Mouse (Mus musculus): ENCODE measurements around the gene Rab9b. TPM values are rescaled to one million over a fixed set of nuclear protein-coding genes. Genes with fewer than 3 reads are reported as not detected.

Gene Rab9b
- total and polyA plus RNA-seq, 2 experiments, result not detected

DNA sequence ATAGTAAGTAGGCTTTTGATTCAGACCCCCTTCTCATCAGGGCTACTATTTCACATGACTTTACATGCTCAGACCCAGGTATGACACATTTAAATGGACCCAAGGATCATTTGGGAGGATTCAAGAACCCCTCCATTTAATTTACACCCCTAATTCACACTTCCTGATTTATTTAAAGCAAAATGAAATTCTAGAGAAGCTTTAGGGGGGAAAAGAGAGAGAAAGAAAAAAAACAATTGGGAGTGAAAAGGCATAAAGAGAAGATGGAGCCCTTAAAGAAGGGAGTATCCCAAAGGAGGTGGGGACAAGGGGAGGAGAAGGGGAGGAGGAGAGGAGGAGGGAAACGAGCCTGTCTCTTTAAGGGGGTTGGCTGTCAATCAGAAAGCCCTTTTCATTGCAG is 46.2 kb downstream of the Rab9b start, which contains the start of gene Plp1:
Gene Plp1 (plus strand): TSS at position 301 of the 400 bp plus-strand sequence.
- H3K4me3 ChIP-seq (ENCODE audit: insufficient read depth, low read depth, low read length), result no peak within 1 kb of the TSS
- no peak within 1 kb of the TSS for H3K9ac ChIP-seq (ENCODE audit: low read depth, low read length)
- no peak for DNase-seq (ENCODE audit: extremely low read depth, low read depth, low spot score)
- no peaks in the 10 kb centered on the region for H3K79me2 ChIP-seq (ENCODE audit: control insufficient read depth, insufficient read depth, low read length)
- 69% methylated on average over 1 of the region's 1 CpGs for WGBS
- no peaks in the 10 kb centered on the region; the same call in 1 of the 2 replicates for H3K4me1 ChIP-seq (ENCODE audit: control insufficient read depth, insufficient read depth, low read length)
- no peak within 1 kb of the TSS for H3K27ac ChIP-seq (replicated peaks; ENCODE audit: insufficient read depth, low read depth, low read length)
- no peak for TF ChIP-seq POLR2A (IDR thresholded peaks at IDR 0.05; ENCODE audit: extremely low read depth, insufficient read depth, low read length)
- no peak for TF ChIP-seq CTCF (IDR thresholded peaks at IDR 0.05; ENCODE audit: low read depth, low read length)
- H3K27me3 ChIP-seq (ENCODE audit: control insufficient read depth, insufficient read depth, low read length), result no peaks in the 10 kb centered on the region
- no peaks in the 10 kb centered on the region for H3K36me3 ChIP-seq (ENCODE audit: control insufficient read depth, insufficient read depth, low read length)

DNA sequence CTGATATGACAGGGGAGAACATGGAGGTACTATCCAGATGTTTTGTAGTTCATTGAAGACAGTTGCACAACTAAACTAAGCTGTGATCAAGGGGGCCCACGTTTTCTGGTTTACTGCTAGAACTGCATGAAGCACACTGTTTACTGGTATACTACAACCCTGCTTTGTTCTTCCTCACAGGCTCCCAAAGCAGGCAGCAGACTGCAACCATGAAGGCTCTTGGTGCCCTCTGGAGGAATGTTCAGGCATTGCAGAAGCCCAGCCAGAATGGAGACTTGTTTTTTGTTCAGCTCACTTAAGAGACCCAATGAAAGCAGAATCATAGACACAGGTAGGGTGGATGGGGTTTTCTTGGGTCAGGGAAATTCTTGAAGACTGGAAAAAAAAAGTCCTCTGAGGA is 48.3 kb downstream of the Rab9b start:
- TF ChIP-seq POLR2A (IDR thresholded peaks at IDR 0.05; ENCODE audit: extremely low read depth, insufficient read depth, low read length) (no peak), CTCF (IDR thresholded peaks at IDR 0.05; ENCODE audit: low read depth, low read length) (peak; percentile 75)
- Histone ChIP-seq H3K79me2 (ENCODE audit: control insufficient read depth, insufficient read depth, low read length) (no peaks in the 10 kb centered on the region), H3K36me3 (ENCODE audit: control insufficient read depth, insufficient read depth, low read length) (no peaks in the 10 kb centered on the region), H3K27ac (replicated peaks; ENCODE audit: insufficient read depth, low read depth, low read length) (no peak overlapping the region), H3K27me3 (ENCODE audit: control insufficient read depth, insufficient read depth, low read length) (no peaks in the 10 kb centered on the region), H3K9ac (ENCODE audit: low read depth, low read length) (no peak overlapping the region), H3K4me3 (ENCODE audit: insufficient read depth, low read depth, low read length) (no peak overlapping the region), H3K4me1 (ENCODE audit: control insufficient read depth, insufficient read depth, low read length) (no peaks in the 10 kb centered on the region; the same call in 1 of the 2 replicates)
- DNase-seq (ENCODE audit: extremely low read depth, low read depth, low spot score), result peak; percentile 40
- 10% methylated on average over 1 of the region's 1 CpGs for WGBS

DNA sequence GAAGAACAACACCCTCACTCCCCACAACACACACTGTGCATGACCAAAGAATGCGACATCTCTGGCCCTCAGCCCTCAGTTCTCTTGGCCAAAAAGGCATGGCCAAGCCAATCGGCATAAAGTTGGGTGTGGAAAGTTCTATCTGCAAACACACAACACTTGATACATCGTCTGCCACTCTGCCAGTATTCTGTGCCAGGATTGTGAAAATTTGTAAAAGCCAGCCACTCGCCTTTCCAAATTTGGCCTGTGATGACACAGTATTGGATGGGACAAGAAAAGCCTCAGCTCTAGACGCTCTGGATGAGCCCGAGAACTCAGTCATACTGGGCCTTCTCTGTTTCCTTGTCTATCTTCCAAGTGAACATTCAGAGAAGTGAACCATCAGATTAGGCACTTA is 48.8 kb downstream of the Rab9b start:
- peak; percentile 60 for DNase-seq (ENCODE audit: extremely low read depth, low read depth, low spot score)
- Histone ChIP-seq H3K4me3 (ENCODE audit: insufficient read depth, low read depth, low read length) (no peak overlapping the region), H3K79me2 (ENCODE audit: control insufficient read depth, insufficient read depth, low read length) (no peaks in the 10 kb centered on the region), H3K36me3 (ENCODE audit: control insufficient read depth, insufficient read depth, low read length) (no peaks in the 10 kb centered on the region), H3K4me1 (ENCODE audit: control insufficient read depth, insufficient read depth, low read length) (no peaks in the 10 kb centered on the region; the same call in 1 of the 2 replicates), H3K27ac (replicated peaks; ENCODE audit: insufficient read depth, low read depth, low read length) (no peak overlapping the region), H3K9ac (ENCODE audit: low read depth, low read length) (no peak overlapping the region), H3K27me3 (ENCODE audit: control insufficient read depth, insufficient read depth, low read length) (no peaks in the 10 kb centered on the region)
- 21% methylated on average over 6 of the region's 6 CpGs for WGBS
- TF ChIP-seq POLR2A (IDR thresholded peaks at IDR 0.05; ENCODE audit: extremely low read depth, insufficient read depth, low read length) (no peak), CTCF (IDR thresholded peaks at IDR 0.05; ENCODE audit: low read depth, low read length) (no peak)

Other genes with a start within 250 kb of the Rab9b start
- gene Tceal1, start 160.8 kb downstream of the Rab9b start, total RNA-seq (2014; rRNA removed), result 0.28 and 0.60 TPM in 2 replicates
- 0.15 and 0.23 TPM in 2 replicates for gene Tceal1, start 160.8 kb downstream of the Rab9b start, polyA plus RNA-seq (2012; rRNA removed)
- gene Morf4l2, start 125.1 kb downstream of the Rab9b start, total RNA-seq (2014; rRNA removed), result 116 and 127 TPM in 2 replicates
- gene Morf4l2, start 125.1 kb downstream of the Rab9b start, polyA plus RNA-seq (2012; rRNA removed), result 24.8 and 26.7 TPM in 2 replicates
- gene Glra4, start 88.6 kb downstream of the Rab9b start, total RNA-seq (2014; rRNA removed), result not detected in 2 replicates
- not detected in 2 replicates for gene Glra4, start 88.6 kb downstream of the Rab9b start, polyA plus RNA-seq (2012; rRNA removed)
- 0.46 and 1.5 TPM in 2 replicates for gene Plp1, start 46.1 kb downstream of the Rab9b start, total RNA-seq (2014; rRNA removed)
- 0.57 and 1.0 TPM in 2 replicates for gene Plp1, start 46.1 kb downstream of the Rab9b start, polyA plus RNA-seq (2012; rRNA removed)
- not detected in 2 replicates for gene H2bfm, start 58.6 kb upstream of the Rab9b start, total RNA-seq (2014; rRNA removed)
- not detected in 2 replicates for gene H2bfm, start 58.6 kb upstream of the Rab9b start, polyA plus RNA-seq (2012; rRNA removed)
- 1.4 TPM in 1 of 2 replicates, not detected in the other for gene Tmsb15b2, start 106.7 kb upstream of the Rab9b start, total RNA-seq (2014; rRNA removed)
- 0.51 TPM in 1 of 2 replicates, not detected in the other for gene Tmsb15b2, start 106.7 kb upstream of the Rab9b start, polyA plus RNA-seq (2012; rRNA removed)
- gene Tmsb15l, start 108.1 kb upstream of the Rab9b start, total RNA-seq (2014; rRNA removed), result 1.3 and 2.2 TPM in 2 replicates
- gene Tmsb15l, start 108.1 kb upstream of the Rab9b start, polyA plus RNA-seq (2012; rRNA removed), result 0.12 and 0.21 TPM in 2 replicates
- 1.5 and 1.9 TPM in 2 replicates for gene Tmsb15b1, start 108.1 kb upstream of the Rab9b start, total RNA-seq (2014; rRNA removed)
- gene Tmsb15b1, start 108.1 kb upstream of the Rab9b start, polyA plus RNA-seq (2012; rRNA removed), result 0.43 and 0.68 TPM in 2 replicates
- 0.20 TPM in 1 of 2 replicates, not detected in the other for gene Zcchc18, start 124.4 kb upstream of the Rab9b start, total RNA-seq (2014; rRNA removed)
- 0.04 TPM in 1 of 2 replicates, not detected in the other for gene Zcchc18, start 124.4 kb upstream of the Rab9b start, polyA plus RNA-seq (2012; rRNA removed)
- 1.5 and 1.6 TPM in 2 replicates for gene Slc25a53, start 169.5 kb upstream of the Rab9b start, total RNA-seq (2014; rRNA removed)
- 0.81 and 0.92 TPM in 2 replicates for gene Slc25a53, start 169.5 kb upstream of the Rab9b start, polyA plus RNA-seq (2012; rRNA removed)
- 5.4 and 6.1 TPM in 2 replicates for gene Fam199x, start 180.8 kb upstream of the Rab9b start, total RNA-seq (2014; rRNA removed)
- 0.48 and 0.63 TPM in 2 replicates for gene Fam199x, start 180.8 kb upstream of the Rab9b start, polyA plus RNA-seq (2012; rRNA removed)